Mouse (Mus musculus): ENCODE data around the gene Spata32.

Spata32 gene

DNA sequence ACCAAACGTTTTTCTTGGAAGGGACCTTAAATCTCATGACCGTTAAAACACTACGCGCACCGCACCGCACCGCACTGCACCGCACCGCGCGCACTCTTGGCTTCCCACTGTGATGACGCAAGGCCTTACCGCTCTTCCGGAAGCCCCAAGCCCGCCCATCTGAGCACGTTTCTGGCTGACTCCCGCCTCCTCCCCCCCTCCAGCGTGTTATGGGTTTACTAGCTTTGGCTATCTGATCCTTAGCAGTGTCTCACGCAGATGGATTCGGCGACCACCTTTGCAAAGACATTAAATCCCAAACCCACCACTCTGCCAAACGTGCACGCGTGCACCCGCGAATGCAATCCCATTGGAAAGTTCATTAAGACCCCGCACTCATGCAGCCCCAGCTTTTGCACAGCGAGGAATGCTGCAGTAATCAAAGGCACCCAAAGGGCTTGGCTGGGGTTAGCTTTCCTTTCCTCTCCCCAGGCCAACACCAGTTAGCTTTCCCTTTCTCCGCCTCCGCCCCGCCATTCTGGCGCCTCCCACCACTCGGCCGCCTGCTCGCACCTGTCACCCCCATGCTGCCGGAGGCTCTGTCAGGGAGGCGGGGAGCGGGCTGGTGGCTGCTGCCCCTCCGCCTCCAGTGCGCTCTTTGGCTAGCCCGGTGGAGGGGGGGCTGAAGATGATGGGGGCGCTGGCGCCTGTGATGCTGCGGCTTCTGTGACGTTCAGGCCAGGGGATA lies at the start of gene Spata32:
Spata32 (minus strand) TSS at position 643 of the 727 bp plus-strand sequence.
- peak; percentile 60 to 62 for DNase-seq (ENCODE audit: low spot score in 2 of 2)

DNA sequence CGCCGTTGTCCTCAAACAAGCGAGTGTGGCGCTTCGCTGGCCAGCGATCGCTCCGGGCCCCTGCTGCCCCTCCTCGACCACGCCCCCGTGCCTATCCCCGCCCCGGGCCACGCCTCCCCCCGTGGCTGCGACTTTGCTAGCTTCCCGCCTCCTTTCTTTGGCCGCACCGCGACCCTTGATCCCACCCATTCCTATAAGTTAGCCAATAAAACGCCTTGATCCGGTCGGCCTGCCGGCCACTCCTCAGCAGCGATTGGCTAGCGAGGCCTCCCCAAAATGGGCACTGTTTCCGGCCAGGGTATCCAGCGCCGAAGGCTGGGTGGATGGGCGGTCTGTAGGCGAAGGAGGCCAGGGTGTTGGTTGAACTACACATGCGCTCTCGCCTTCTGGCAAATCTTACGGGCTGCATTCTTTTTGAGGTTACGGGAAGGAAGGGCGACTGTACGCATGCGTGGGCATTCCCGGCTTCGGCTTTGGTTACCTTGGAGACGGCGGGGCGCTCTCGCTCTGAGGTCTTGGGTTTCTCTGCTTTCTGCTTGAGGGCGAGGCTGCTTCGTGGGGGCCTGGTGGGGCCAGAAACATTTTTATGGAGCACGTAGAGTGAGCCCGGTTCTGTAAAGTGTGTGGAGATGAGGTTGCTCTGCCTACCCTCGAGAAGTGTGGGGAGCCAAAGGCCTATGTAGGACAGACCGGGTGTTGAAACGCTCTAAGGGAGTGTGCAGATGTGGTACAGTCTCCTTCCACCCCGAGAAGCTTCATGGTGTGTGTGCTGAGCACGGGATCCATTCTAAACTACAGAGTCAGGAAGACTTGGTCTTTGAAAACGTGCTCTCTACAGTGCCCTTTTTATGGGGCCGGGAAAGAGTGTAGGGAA lies 49.4 kb upstream of the Spata32 start, which contains the start of gene Map3k14:
Map3k14 (minus strand) TSS at position 127 of the 874 bp plus-strand sequence.
- DNase-seq (ENCODE audit: low spot score in 2 of 2), result peak; percentile 99 to 100

DNA sequence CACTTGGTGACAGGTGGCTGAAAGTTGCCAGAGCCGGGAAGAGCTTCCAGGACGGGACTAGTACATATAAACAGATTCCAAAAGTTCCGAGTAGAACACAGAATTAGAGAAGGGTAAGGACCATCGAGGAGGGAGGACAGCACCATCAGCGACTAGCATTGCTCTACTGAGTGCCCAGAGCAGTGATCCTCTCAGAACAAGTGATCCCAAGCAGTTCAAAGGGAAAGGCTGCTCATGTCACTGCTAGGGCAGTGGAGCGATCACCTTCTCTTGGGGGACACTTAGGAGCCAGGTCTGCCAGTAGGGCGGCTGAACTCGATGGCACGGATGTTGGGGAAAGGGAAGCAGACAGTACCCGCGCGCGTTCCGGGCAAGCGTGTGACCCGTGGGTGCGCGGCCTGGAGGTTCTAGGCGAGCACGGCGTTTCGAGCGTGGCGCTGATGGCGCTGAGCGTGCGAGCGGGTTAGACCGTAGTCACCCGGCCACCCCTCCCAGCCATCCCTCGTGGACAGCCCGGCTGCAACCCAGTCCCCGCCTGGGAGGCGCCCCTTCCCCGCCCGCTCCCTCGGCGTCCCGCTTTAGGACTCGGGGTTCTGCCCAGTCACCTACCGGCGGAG lies 48.6 kb upstream of the Spata32 start:
- no peak for DNase-seq (ENCODE audit: low spot score in 2 of 2)

DNA sequence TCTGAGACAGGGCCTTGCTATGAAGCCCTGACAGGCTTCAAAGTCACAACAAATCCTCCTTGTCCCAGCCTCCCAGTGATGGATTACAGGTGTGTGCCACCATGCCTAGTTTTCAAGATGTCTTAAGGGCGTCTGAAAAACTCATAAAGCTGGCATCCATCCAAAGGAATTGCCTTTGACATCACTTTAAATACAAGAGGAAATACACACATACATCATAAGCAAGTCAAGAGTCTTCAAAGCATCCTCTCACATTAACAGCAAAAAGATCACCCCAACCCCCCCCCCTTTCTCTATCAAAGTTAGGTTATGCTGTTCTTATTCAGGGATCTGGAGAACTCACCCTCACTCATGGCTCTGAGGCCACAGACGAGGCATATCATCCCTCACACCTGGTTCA lies 47.6 kb upstream of the Spata32 start:
- DNase-seq (ENCODE audit: low spot score in 2 of 2), result no peak

DNA sequence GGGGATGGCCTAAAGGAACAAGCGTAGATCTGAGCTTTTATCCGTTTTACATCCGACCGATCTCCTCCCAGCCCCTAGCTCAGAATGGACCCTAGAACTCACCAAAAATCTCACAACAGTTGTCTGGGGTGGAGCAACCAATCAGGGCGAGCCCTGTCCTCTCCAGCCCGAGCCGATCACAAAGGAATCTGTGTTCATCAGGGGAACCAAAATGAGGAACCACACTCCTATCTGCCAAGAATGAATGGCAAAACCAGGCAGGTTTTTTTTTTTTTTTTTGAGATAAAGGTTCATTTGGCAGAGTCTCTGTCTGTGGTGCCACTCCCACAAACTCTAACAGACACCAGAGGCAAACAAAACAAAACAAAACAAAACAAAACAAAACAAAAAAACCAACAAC lies 47.0 kb upstream of the Spata32 start:
- peak in 1 of 2 experiments; percentile 20 for DNase-seq (ENCODE audit: low spot score in 2 of 2)

DNA sequence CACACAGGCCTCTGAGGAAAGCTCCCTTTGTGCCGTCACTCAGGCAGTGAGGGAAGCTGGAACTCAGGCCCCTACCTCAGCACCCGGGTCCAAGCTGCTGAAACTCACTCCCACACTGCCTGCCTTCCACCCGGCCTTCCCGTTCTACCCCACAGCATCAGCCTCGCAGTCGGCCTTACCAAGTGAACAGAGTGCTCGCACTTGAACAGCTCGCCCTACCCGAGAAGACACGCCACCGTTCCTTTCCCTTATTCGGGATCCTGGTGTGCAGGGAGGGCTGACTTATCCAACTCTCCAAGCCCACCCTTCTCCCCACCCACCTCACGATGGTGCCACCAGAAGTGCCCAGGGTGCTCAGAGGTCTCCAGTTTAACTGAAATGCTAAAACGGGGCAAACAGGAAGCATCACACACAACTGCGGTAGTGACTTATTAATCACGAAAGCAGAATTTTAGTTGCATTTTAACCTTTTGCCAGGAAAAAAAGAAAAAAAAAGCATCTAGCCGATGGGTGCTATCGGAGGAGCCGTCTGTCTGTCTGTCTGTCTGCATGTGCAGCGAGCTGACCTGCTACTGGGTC lies 46.3 kb upstream of the Spata32 start:
- DNase-seq (ENCODE audit: low spot score in 2 of 2), result peak in 1 of 2 experiments; percentile 28

DNA sequence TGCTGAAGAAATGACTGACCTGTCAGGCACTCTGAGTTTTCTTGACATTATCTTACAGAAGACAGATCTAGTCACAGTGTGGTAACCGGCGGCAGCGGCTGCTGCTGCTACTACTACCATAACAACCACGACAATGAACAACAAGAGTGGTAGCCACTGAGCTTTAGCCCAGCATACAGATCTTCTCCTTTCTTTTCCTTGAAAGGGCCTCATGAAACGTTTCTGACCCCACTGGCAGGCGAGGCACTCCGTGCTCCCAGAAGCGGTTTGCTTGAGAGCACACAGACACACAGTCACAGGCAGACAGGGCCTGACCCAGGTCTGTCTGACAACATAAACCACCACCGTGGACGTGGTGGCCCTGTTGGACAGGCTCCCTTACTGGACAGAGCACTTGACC lies 45.3 kb upstream of the Spata32 start:
- DNase-seq (ENCODE audit: low spot score in 2 of 2), result peak in 1 of 2 experiments; percentile 24

DNA sequence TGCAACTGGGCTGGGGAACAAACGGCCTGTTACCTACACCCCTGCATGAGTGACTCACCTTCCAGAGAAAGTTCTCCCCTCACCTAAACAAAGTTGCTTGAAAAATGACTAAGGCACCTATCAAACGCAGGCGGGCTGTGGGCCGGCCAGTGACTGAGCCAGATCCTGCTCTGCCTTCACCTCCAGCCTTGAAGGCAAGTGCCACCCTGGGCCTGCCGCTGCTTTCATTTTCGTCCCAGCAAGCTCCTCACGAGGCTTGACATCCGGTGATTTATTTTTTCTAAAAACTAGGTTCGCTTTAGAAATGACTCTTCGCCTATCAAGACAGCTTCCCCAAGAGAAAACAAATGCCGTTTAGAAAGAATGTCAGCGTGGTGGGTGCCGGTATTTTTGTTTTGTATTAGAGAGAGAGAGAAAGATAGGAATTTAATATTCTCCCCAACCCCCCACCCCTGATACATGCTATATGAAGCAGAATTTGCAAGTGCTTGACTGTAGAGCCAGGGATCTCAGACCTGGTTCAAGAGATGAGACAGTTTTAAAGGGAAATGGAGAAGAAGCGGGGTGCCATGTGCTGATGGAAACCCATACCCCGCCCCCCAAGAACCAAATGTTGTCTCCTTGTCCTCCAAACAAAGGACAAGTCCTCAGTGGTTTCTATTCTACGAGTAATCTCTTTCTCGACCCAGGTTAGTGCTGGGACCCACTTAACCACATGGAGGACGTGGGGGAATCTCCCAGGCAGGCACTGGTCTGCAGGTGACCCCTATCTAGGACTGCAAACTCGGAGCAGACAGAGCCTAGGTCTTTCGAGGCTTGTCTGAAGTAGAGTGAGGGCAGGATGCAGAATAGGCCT lies 44.4 kb upstream of the Spata32 start:
- DNase-seq (ENCODE audit: low spot score in 2 of 2), result peak; percentile 84 to 87

DNA sequence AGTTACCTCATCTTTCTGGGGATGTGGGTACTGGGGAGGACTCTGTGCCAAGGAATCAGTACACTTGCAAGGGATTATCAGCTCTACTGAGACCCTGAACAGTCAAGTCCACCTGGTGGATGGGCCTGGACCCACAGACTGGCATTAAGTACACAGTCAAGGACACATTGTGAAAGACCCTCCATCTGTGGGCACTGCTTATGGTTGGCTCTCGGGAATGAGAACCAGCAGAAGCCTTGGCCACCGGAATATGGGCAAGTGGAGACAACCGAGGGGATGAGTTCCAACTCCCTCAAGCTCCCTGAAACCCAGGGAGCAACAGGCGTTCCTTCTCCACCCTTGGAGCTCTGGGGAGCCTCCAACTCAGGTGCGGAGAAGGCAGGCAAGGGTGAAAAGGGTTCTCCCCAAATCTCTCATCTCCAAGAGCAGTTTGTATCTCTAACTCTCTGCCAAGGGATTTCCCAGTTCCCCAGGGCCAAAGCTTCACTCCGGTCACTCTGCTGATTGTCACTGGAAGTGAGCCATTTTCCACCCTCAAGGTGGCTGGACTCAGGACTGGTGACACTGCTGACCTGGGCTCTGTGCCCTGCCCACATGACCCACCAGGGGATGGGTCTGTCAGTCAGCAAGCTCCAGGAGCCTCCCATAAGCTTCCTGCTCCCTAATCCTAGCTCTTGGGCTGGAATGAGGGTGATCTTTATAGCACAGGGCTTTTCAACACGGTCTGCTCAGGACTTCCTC lies 43.6 kb upstream of the Spata32 start:
- no peak for DNase-seq (ENCODE audit: low spot score in 2 of 2)

DNA sequence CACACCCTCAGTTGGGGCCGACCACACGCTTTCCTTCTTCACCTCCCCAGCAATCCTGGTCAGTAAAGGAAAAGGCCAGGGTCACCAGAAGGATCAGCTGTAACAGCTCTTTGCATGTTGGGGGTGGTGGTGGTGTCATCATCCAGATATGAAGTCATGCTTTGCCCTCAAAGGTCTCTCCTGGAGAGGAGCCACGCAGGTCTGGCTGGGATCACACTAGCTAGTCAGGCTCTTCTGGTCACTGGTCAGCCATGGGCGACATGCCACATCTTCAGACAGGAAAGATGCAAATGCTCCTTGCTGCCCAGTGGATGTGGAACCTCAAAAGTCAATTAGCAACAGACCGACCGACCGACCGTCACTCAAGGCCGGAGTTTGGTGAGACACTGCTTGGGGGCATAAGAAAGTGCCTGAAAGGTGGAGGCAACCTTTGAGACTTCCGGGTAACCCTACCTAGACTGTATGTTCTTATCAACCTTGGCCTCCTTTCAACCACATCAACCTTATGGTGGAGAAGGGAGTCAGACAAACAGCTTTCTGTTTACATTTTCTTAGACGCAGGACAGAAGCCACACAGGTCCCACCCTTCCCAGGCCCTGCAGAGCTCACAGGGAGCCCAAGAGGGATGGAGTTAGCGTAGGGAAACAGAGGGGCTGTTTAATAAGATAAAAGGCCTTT lies 42.4 kb upstream of the Spata32 start:
- DNase-seq (ENCODE audit: low spot score in 2 of 2), result no peak

DNA sequence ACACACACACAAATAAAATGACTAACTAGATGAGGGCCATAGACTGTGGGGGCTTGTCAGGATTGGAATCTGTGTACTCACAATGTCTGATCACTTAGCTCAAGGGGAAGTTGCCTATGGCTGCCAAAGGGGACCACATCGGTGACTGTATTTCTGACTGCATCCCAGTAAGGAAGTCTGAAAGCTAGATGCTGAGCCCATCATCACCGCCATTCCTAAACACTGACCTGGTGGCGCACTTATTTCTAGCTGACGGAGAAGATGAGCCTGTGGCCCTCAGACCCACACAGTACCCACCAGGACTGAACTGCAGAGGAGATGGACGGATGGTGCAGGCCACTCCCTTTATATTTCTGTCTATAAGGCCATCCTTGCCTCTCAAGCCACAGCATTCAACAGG lies 41.8 kb upstream of the Spata32 start:
- DNase-seq (ENCODE audit: low spot score in 2 of 2), result no peak

DNA sequence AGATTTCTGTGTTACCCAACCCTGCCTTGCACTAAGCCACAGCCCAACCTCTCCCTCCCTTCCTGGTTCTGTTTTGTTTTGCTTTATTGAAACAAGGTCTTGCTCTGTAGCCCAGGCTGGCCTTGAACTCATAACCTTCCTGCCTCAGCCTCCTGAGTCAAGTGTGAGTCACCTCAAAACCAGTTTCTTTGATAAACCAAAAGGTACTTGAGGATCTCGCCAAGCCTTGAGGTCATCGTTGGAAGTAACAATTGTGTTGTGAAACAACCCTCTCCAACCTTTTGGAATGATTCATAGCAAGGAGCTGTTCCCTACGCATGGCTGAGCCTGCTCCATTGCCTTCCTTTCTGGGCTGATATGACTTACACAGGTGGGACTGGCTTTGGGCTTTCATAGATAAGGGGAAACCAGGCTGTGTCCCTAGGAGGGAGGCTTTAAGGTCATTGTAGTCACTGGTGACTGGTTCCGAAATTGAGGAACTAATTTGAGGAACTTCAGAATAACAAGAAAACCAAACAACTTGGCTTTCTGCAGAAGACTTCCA lies 39.8 kb upstream of the Spata32 start:
- peak in 1 of 2 experiments; percentile 57 for DNase-seq (ENCODE audit: low spot score in 2 of 2)

DNA sequence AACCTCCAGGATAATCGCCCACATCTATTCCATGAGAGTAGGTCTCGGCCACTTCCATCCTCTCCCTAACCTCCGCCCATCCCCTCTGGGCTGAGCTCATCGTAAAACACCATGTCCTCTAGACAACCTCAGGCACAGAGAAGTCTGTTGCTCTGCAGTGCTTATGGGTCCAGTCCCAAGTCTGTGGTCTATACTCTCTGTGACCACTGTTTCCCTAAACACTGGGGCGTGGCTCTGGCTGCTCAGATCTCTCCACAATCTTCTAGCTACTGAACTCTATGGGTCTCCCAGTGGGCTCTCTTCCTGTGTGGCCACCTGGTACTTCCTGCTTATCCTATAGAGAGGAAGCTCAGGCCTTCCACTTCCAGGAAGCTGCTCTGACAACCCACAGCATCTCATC lies 35.4 kb upstream of the Spata32 start:
- no peak for DNase-seq (ENCODE audit: low spot score in 2 of 2)

DNA sequence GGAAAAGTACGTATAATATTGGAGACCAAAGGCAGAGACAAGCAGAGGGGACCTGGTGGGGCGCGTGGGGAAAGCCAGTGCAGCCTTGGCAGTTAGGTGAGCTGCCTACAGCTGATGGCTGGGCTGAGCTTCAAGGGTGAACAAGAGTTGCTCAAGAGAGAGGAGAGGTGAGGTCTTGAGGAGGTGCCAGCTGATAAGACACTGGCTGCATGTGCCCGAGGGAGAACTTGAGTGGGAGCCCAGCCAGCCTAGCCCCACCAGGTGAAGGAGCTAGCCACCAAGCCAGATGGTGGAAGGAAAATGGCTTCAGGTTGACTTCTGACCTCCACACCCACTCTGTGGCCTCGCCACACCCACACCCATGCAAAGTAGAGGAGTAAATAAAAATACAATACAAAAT lies 34.1 kb upstream of the Spata32 start:
- no peak for DNase-seq (ENCODE audit: low spot score in 2 of 2)

DNA sequence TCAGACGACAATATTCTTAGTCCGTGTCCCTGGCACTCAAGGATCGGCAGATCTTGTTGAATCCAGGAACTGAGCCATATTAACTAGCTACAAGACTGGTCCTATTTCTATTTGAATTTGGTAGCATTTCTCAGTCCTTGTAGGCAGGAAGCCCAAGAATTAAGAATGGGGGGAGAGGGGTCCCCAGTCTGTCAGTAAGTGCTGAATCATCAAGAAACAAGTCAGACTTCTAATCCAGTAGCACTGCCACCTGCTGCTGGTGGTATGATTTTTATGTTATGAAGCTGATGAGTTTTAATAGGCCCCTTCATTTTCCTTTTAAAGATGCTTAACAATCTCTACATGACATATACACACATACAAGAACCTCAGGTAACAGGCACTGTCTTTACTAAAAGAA lies 32.1 kb upstream of the Spata32 start:
- no peak for DNase-seq (ENCODE audit: low spot score in 2 of 2)

DNA sequence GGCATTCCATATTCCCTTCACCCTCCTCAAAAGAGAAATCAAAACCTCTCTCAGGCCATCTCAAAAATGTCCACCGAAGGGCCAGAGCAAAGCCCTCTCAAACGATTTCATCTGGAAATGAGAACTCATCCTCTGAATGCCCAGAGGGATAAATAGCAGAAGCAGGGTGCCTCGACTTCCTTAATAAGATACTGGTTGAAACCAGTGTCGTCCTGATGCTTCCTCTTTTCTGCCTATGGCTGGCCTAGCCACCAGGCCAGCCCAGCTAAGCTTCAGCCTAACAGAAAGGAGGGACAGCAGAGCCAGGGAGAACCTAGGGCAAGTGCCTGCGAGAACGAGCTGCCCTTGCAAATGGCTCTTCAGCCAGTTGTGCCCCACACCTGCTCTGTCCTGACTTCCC lies 31.3 kb upstream of the Spata32 start:
- no peak for DNase-seq (ENCODE audit: low spot score in 2 of 2)

DNA sequence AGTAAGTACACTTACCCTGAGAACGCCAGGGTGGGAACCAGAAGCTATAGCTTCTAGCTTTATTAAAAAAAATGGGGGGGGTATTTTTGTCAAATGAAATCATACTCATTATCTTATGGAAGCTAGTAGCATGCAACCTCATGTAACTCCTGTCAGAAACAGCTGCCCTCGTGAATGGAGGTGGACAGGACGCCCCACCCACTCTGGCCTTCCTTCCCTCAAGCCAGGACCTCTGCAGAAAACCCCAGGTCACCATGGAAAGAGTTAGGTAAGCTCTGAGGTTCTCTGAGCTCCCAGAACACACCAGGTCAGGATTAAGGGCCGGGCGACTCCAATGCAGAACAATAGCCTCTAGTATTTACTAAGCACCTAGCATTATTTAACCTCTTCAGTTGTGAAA lies 30.6 kb upstream of the Spata32 start:
- DNase-seq (ENCODE audit: low spot score in 2 of 2), result no peak

DNA sequence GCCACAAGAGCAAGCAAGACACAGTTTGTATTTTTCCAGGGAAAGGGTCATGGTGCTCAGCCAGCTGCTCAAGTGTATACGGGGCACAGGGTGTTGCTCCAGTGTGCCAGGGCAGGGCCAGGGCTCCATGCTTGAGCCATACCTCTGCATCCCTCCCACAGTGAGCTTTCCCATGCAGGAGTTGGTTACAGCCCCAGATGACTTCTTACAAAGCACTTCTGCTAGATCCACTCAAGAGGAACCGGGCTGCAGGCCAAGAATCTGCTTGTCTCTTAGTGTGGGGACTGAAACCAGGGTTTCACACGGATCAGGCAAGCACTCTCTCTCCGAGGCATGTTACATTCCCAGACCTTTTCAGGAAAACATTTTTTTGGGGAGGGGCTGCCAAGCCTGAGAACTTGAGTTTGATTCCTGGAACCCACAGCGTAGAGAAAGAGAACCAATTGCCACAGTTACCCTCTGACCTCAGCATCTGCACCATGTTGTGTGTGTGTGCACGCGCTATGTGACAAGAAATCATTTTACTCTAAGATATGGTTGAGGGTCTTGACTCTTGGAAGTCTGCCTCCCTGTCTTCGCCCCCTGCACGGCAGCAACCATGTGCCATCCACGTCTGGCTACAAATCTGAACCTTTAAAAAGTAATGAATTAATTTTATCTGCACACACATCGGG lies 29.4 kb upstream of the Spata32 start:
- DNase-seq (ENCODE audit: low spot score in 2 of 2), result no peak

DNA sequence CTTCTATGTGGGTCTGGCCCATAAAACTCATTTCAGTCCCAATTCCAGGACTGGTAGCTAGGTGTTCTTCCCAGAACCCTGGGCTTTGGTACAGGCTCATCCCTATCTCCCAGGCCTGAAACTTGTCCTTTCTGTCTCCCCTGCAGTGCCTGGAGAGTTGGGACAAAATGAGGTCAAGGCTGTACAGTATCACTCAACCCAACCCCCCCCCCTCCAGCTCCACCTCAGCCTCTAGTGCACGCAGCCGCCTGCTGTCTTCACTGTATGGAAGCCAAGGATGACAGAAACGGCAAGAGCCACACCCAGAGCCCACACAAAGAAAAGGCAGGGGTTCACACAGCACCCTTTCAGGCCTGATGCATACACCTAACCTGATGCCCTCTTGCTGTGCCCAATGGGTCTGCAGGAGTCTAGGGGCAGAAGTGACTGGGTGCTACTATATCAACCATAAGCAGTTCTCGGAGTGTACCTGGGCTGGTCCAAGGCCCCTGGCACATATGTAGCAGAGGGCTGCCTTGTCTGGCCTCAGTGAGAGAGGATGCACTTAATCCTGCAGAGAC lies 28.6 kb upstream of the Spata32 start:
- DNase-seq (ENCODE audit: low spot score in 2 of 2), result no peak
